Mouse (Mus musculus): ENCODE measurements around the gene Ptprg.

- TF ChIP-seq CTCF (IDR thresholded peaks at IDR 0.05; ENCODE audit: low read depth): no peak
- TF ChIP-seq EP300 (IDR thresholded peaks at IDR 0.05; ENCODE audit: low read depth): no peak
Measured at GRCm38 (mm10) chr14:11950379-11950778, 397.0 kb downstream of the Ptprg start.
